Mouse (Mus musculus) intestine, postnatal 0 days (tissue): ENCODE measurements at regions not wholly inside any gene's neighbourhood (a gene's known extent, or its start where the extent isn't known, plus 50 kb on each side); places are given as distances from the start of the nearest gene placed in this dataset.

Experiments
- ATAC-seq: fragments of 200-750 bp; cut with Nextera tagmentation; 2 replicates; pipeline ENCODE4 v1.8.0; 2017; ENCODE audit warnings: mild to moderate bottlenecking, moderate TSS enrichment, moderate library complexity
- H3K27ac ChIP-seq: fragments of 300-500 bp; sonication (generic); 2 replicates; pipeline ENCODE4 v1.5.1; 2014; ENCODE audit warnings: mild to moderate bottlenecking, low read depth, low read length, moderate library complexity
- H3K27me3 ChIP-seq: fragments of 300-500 bp; sonication (generic); replicated peaks from 2 replicates; pipeline ENCODE4 v1.6.1; 2014; ENCODE audit warnings: low read length, mixed read lengths; ENCODE audit not compliant: control insufficient read depth, insufficient read depth
- H3K36me3 ChIP-seq: fragments of 300-500 bp; sonication (generic); 2 replicates; pipeline ENCODE4 v1.6.1; 2014; ENCODE audit warnings: mild to moderate bottlenecking, moderate library complexity; ENCODE audit not compliant: control insufficient read depth, insufficient read depth
- H3K4me1 ChIP-seq: fragments of 300-500 bp; sonication (generic); replicated peaks from 2 replicates; pipeline ENCODE4 v1.6.1; 2014; ENCODE audit warnings: antibody characterized with exemption, low read length, mixed read lengths; ENCODE audit not compliant: control insufficient read depth, insufficient read depth
- H3K4me2 ChIP-seq: fragments of 300-500 bp; sonication (generic); replicated peaks from 2 replicates; pipeline ENCODE4 v1.6.1; 2014; ENCODE audit warnings: low read depth, mild to moderate bottlenecking, moderate library complexity
- H3K4me3 ChIP-seq: fragments of 300-500 bp; sonication (generic); 2 replicates; pipeline ENCODE4 v1.5.1; 2014; ENCODE audit warnings: low read depth, low read length
- H3K9ac ChIP-seq: fragments of 300-500 bp; sonication (generic); 2 replicates; pipeline ENCODE4 v1.6.1; 2014; ENCODE audit warnings: mild to moderate bottlenecking, low read depth, low read length
- H3K9me3 ChIP-seq: fragments of 300-500 bp; sonication (generic); 2 replicates; pipeline ENCODE4 v1.6.1; 2016; ENCODE audit warnings: mixed run types; ENCODE audit not compliant: control insufficient read depth
- CTCF ChIP-seq: sonication (generic); IDR thresholded peaks from 2 replicates; pipeline ENCODE4 v1.5.1; 2016; ENCODE audit warnings: low read depth, mild to moderate bottlenecking, control low read depth, antibody characterized with exemption, moderate library complexity
- WGBS: fragments of 180-500 bp; shearing (Covaris S2); extraction: QIAGEN DNeasy Blood & Tissue Kit; methylation state at CpG from one replicate; pipeline ENCODE4 v1.1.7; 2014; 5-methylcytosine and 5-hydroxymethylcytosine counted together

DNA sequence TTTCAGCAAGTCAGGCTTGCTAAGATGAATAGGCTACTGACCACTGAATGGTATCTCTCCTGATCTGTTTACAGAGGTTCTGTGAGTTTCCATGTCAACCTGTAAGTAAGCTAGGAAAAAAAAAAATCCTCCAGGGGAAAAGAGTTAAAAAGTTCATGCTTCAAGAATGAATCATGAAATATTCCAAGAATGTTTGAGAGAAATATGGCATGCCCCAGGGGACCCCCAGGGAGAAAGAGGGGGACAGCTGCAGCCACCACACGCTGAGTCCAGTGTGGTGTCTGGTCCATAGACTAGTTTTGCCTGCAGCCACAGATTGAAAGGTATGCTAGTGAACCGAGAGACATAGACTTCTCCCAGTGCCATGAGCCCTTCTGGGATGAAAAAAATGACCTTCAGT is 56.1 kb upstream of the Fggy start:
- Histone ChIP-seq H3K4me3 (no peak overlapping the region), H3K27me3 (no peaks in the 10 kb centered on the region), H3K27ac (no peak overlapping the region), H3K4me2 (no peak overlapping the region), H3K9me3 (no peaks in the 10 kb centered on the region), H3K36me3 (no peaks in the 10 kb centered on the region), H3K9ac (no peak overlapping the region), H3K4me1 (no peaks in the 10 kb centered on the region)
- 65% methylated on average over 2 of the region's 2 CpGs for WGBS
- TF ChIP-seq CTCF = no peak
- ATAC-seq = no peak

GRCm38 (mm10) chr4:95507141-95507945 is 50.0 kb upstream of the Fggy start:
- H3K27ac ChIP-seq = no peak overlapping the region
- TF ChIP-seq CTCF = no peak
- no peak overlapping the region for H3K9ac ChIP-seq
- 41% methylated on average over 7 of the region's 7 CpGs for WGBS
- H3K4me2 ChIP-seq = no peak overlapping the region
- H3K4me1 ChIP-seq = peaks cover 4% of the 10 kb centered on the region; the same call in 1 of the 2 replicates
- peak; percentile 63; the same call in 1 of the 2 replicates for ATAC-seq
- H3K27me3 ChIP-seq = no peaks in the 10 kb centered on the region
- no peaks in the 10 kb centered on the region for H3K9me3 ChIP-seq
- no peak overlapping the region for H3K4me3 ChIP-seq
- no peaks in the 10 kb centered on the region for H3K36me3 ChIP-seq
